Mouse (Mus musculus) liver (tissue): ENCODE measurements around the gene Rasgrf1.
"Not testable (repeated sequence)": the region's sequence is repeated elsewhere in the genome, so short reads cannot be mapped to it uniquely, and the experiment has no call there.

Source experiments
- DNase-seq: peaks from one replicate; pipeline ENCODE4 v3.0.0-alpha.2; 2020; ENCODE audit warnings: mixed read lengths

Rasgrf1 gene

DNA sequence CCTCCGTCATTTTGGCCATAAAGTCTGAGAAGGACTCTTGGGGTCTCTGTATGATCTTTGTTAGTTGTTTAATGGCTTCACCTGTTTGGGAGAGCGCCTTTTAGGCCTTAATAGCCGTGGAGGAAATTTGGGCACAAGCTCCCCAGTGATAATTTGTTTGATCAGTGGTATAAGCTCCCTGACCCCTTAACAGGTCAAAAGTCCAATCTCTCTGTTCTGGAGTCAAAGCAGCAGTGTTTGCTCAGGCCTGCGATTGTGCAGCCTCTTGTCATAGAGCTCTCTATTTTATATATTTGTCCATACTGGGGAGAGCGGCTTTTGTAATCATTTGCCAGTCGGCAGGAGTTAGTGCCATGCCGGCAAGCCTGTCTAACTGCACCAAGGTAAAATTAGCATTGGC lies 135.5 kb downstream of the Rasgrf1 start:
- no peak for DNase-seq

DNA sequence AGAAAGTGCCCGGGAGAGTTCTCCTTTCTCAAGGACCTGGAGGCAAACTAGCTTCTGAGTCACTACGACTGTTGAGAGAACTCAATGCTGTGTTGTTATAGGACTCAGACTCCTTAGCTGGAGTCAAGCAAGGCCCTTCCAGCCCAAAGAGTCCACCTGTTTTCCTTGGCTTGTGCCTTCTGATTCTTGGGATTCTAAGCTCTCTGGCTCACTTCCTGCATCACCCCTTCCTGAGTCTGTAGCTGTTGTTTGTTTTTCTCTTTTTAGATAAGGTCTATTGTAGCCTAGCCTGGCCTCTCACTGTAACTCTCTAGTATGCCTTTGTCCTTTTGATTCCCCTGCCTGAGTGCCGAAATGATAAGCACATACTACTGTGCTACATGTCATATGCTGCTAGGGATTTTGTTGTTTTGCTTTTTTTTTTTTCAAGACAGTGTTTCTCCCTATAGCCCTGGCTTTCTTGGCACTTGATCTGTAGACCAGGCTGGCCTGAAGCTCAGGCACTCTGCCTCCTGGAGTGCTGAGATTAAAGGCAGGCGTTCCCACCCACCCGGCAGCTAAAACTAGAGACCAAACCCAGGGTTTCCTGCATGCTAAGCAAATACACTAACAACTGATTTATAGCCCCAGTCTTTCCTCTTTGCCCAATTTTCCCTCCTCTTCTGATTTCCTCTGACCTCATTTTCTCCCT lies 138.4 kb downstream of the Rasgrf1 start:
- no peak for DNase-seq

DNA sequence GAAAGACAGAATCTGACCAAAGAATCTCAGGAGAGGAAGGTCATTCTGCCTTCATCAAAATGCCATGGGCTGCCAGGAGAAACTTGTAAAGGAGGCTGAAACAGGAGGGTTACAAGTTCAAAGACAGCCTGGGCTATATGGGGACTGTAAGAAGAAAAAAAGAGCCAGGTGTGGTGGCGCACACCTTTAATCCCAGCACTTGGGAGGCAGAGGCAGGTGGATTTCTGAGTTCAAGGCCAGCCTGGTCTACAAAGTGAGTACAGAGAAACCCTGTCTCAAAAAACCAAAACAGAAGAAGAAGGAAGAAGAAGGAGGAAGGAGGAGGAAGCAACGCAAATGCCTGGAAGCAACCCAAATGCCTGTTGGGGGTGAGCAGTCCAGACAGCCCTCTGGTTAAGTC lies 144.1 kb downstream of the Rasgrf1 start, which contains the start of gene Ctsh:
TSS of gene Ctsh (plus strand) at position 301 of the 400 bp plus-strand sequence.
- DNase-seq = no peak

DNA sequence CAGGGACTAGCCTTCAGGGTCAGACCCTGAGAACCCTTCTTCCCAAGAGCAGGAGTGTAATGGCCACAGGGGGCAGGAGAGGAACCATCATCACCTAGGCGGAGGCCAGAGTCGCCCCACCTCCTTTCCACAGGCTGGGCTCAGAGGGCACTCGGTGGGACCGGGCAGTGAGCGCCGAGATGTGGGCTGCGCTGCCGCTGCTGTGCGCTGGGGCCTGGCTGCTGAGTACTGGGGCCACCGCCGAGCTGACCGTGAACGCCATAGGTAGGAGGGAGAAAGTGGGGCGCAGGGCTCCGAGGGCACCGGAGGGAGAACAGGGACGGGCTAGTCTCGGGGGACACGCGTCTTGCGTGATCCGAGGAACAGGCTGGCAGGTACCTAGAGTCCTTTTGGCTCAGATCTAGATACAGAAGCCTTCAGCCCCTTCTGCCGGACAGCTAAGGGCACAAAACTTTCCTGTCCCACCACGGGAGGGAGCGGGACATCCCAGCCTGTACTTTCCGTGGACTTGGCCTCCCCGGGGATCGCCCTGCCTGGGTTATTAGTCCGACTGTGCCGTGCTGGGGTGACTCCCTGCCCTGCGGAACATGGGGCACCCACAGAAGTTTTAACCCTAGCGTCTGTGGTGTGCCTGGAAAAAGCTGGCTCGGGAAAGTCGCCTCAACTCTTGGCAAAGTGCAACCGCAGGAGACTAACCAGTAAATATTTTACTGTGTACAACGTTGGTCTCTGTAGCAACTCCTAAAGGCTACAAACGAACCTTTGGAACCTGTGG lies 144.8 kb downstream of the Rasgrf1 start:
- DNase-seq = peak; percentile 55

DNA sequence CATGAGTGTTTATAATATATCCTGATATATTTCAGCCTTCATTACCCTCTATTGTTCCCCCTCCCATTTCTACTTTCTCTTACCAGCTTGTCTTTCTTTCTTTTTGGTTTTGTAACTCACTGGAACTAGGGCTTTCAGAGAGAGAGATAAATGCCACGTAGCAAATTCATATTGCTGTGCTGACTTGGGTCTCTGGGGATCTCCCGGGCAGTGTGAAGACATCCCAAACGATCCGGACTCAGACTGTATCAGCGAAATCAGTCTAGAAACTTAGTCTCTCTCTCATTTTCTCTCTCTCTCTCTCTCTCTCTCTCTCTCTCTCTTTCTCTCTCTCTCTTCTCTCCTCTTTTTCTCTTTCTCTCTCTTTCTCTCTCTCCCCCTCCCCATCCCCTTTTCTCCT lies 145.7 kb downstream of the Rasgrf1 start:
- no peak for DNase-seq

DNA sequence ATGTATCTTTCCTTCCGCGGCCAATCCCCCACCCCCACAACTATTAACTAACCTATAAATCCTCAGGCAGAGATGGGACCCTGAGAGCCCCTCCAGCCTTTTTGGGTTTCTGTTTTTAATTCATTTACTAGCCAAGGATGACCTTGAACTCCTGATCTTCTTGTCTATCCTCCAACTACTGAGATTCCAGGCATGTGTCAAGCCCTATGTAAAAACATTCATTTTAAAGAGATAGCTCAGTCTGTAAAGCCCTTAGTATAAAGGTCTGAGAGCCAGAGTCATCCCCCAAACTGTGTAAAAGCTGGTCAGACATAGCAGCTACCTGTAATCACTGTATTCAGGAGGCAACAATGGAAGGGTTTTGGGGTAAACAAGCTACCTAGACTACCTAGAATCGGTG lies 146.2 kb downstream of the Rasgrf1 start:
- DNase-seq = no peak

DNA sequence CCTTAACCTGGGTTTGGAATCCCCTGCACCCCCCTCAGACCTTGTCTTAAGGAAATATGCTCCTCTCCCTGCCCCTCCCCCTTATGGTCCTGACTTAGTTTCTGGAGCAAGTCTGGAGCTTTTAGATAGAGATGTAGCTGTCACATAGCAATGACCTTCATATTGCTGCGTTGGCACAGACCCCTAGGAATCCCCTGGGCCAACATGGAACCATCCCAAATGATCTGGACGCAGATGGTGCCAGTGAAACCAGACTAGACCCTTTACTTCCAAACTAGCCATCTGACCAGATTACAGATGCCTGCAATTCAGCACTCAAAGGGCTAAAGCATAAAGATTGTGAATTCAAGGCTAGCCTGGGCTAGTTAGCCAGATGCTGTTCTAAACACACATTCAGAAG lies 147.0 kb downstream of the Rasgrf1 start:
- DNase-seq = no peak

DNA sequence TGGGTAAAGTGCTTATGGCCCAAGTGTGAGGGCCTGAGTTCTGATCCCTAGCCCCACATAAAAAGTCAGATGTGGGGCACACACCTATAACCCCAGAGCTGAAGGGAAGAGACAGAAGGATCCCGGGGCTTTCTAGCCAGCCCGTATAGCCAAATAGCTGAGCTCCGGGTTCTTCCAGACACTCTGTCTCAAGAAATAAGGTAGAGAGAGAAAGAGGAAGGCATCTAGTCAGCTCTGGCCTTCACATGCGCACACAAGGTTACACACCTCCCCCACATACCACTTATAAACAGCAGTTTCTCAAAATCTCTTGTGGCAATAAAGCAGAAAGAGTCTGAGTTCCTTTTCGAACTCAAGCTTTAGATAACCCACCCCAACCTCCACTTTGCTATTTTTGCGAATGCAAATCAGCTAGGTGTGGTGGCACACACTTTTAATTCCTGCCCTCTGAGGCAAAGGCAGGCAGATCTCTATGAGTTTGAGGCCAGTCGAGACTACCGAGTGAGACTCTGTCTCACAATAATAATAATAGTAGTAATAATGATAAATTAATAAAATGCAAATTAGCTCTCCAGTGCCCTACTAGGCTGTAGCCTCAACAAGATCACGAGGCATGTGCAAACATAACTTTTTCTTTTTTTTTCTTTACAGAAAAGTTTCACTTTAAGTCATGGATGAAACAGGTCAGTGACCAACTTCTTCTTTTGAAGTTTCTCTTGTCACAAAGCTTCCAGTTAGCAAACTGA lies 150.3 kb downstream of the Rasgrf1 start:
- DNase-seq = no peak

DNA sequence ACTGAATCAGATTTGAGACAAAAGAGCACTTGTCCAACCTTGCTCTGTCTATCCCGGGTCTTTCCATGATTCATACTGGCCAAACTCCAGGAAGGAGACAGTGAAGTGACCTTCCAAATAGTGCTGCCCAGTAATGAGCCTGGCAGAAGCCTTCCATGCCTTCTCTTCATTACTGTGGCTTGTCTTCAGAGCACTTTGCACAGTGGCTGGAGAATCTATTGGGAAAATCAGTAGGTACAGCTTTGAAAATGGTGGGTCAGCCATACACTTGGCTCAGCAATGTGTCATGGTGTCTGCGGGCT lies 150.8 kb downstream of the Rasgrf1 start:
- DNase-seq = no peak

DNA sequence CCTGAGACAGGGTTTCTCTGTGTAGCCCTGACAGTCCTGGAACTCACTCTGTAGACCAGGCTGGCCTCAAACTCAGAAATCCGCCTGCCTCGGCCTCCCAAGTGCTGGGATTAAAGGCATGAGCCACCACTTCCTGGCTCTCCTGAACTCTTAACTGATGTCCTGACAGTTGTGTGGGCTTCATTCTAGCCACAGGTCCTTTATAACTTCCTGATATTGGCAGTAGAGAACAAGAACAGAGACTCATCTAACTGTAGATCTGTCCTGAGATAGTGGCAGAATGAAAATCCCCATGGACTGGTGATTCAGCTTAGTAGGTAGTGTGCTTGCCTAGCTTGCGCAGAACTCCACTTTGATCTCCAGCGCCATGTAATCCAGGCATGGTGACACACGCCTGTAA lies 151.2 kb downstream of the Rasgrf1 start:
- DNase-seq = not testable (repeated sequence)

DNA sequence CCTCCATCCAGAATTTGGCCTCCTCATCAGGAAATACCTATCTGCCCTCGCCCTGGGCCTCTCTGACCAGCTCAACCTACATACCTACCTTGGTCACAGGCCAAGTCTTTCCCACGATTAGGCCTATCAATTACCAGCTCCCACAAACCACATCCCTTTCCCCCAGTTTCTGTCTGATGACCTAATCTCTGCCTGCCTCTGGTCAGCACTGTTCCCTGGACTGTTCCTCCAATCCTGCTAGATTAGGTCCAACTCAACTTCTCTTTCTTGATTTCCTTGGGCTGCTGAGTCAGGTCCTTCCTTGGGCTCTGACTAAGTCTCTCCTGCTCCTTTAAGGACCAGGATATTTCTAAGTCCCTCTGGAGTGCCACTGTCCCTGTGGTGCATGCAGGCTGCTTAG lies 157.6 kb downstream of the Rasgrf1 start:
- no peak for DNase-seq

DNA sequence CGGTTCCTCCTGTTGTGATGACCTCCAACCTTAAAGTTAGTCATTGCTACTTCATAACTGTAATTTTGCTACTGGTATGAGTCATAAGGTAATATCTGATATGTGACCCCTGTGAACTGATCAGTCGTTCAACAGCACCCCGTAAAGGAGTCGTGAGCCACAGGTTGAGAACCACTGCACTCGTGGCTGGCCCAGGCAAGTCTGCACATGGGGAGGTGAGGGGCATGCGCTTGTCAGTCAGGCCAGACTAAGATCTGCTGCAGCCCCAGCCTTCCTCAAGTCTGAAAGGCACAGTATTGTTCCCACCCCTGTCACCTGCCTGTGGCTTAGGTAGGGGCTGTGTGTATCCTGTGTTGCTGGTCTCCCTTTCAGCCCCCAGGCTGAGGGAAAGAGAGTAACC lies 159.1 kb downstream of the Rasgrf1 start:
- no peak for DNase-seq

DNA sequence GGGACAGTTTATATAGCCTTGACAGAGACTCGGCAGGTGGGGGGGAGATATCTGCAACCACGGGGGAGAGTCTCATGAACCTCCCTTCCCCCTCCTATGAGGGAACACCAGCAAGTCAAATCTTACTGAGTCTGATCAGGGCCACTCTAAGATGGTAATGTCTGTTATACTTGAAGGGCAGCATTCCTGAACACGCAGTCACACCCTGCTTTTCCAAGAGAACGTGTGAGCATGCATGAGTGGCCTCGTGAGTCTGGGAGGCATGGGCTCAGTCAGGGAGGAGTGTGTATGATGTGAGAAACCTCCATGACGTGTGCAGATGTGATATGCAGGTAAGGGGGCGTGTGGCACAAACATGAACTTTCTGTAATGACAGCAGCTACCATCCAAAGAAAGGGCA lies 159.8 kb downstream of the Rasgrf1 start:
- DNase-seq = no peak

DNA sequence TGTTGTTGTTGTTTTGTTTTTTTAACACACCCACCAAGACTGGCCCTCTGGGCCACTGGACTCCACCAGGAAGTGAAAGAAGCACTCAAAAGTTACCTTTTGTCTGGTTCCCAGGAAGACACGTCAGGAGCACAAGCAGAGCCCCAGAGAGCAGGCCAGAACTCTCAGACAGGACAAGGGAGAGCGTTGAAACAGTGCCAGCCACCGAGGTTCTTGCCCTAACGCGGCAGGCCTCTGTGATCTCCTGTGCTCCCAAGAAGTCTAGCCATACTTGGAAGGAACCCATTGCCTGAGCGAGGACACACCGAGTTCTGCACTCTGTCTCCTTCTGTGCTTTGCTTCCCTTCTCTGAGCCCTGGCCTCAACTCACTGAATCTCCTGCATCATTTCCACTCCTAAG lies 160.5 kb downstream of the Rasgrf1 start:
- DNase-seq = no peak

DNA sequence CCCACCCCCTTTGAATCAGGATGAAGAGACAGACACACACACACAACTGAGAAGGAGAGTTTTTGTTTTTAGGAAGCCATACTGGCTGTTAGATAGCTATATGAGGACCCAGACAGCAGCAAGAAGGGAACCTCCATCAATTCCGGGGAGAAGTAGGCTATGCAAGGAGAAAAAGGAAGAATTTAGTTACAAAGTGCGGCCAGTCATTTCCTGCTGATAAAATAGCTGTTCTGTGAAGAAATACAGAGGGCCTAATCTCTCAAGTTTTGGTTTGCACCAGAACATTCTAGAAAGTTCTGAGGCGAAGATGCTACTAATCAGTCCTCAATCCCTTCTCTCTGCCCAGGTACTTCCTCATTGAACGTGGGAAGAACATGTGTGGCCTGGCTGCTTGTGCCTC lies 165.6 kb downstream of the Rasgrf1 start:
- DNase-seq = no peak

DNA sequence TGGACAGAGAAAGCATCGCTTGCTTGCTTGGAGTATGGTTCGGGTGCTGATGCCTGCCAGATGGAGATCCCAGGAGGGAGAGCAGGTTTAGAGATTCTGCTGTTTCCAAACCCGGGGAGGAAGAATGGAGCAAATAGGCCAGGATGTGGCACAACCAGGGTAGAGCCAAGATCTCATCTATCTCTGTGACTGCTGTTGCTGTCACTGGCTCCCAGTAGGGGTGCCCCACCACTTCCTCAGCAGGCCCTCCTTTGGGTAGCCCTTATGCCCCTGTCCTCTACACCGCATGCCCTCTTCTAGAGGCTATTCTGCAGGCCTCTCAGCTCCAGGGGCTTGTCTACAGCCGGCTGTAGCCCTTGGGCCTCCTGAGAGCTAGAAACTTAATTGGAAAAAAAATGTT lies 166.4 kb downstream of the Rasgrf1 start:
- no peak for DNase-seq
